Mouse (Mus musculus) CD4-positive naive resting alpha-beta T cell, adult 57 days (primary cell): Measurements from ENCODE around the gene Ptprz1. TPM values are rescaled to one million over a fixed set of nuclear protein-coding genes. Genes with fewer than 3 reads are reported as not detected.

Source experiments
- total RNA-seq: library from RNA; stranded (reverse); gene quantifications from one replicate; pipeline ENCODE4 v1.2.4, GENCODE M21; 2023

The Ptprz1 gene
- not detected for total RNA-seq

GRCm38 (mm10) chr6:22874781-22875613 is at the start of gene Ptprz1:
TSS of gene Ptprz1 (plus strand) at chr6:22875502.

